19 mouse cellular contexts compared by ENCODE assay signal in the genomic region with DNA sequence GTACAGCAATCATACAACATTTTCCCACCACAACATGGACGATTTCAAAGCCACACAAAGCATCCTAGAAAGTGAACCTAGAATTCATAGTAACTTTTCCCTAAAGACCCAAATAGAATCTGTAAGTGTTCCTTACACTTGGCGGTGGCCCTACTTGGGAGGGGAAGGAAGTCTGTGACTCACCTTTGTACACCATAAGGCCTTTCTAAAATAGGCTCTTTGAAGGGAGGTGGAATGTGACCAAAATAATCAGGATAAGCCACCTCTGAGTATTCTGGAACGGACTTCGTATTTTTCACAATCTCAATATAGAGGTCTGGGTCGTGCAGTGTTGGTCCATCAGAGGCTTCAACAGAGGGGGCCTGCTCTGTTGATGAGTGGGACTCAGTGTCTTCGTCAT.
DNase-seq lines count a peak whose midpoint lies in the region; ATAC-seq and TF ChIP-seq lines count a peak whose summit lies in the region.
"Had no signal": no experiment of that assay in that cellular context is flagged by ENCODE, and none has a peak within 500 bp of the region (broad histone marks: within the 10 kb centered on the region; RNA-seq: fewer than 3 reads in every experiment).

No protein-coding gene starts in this region.

- DNase-seq in frontal cortex, adult 2 months (ENCODE audit: extremely low spot score in 1 of 2, low spot score in 1 of 2): no peak
- DNase-seq in heart, adult 2 months: peak in 1 of 2 experiments; percentile 14
- no peak for DNase-seq in layer of hippocampus, adult 2 months (ENCODE audit: low spot score in 2 of 2)
- DNase-seq in layer of hippocampus, adult 9-10 months (ENCODE audit: low spot score): no peak
- no peak for DNase-seq in retina, postnatal 1 day
- DNase-seq: cerebellum, postnatal 14 days; forebrain, postnatal 0 days; gastrocnemius, postnatal 14 days had no signal

- 30% methylated on average over 6 of the region's 6 CpGs for WGBS in heart, adult 2 months
- 84% methylated on average over 6 of the region's 6 CpGs for whole genome bisulfite sequencing in heart, embryonic 12.5 days

- H3K36me3 ChIP-seq in heart, adult 2 months (ENCODE audit: control insufficient read depth, insufficient read depth, low read length): peaks cover 24% of the 10 kb centered on the region
- peaks cover 25% of the 10 kb centered on the region for H3K36me3 ChIP-seq in heart, embryonic 12.5 days

- no peak for TF ChIP-seq CTCF in heart, adult 2 months (IDR thresholded peaks at IDR 0.05)
- no peak for TF ChIP-seq CTCF in layer of hippocampus, adult 2 months (conservative IDR thresholded peaks at IDR 0.05)

- intact Hi-C loops in heart, adult 2 months (cut with DNase I): loop anchor here (5.0 kb wide), 1 partner anchor 57 kb away; no protein-coding TSS in a partner anchor

- no peak for TF ChIP-seq EP300 in heart, adult 2 months (IDR thresholded peaks at IDR 0.05; ENCODE audit: insufficient read depth, low read depth, low read length)

- H3K9me3 ChIP-seq in heart, embryonic 12.5 days (replicated peaks): no peaks in the 10 kb centered on the region
- H3K9me3 ChIP-seq: embryonic facial prominence, embryonic 12.5 days; embryonic facial prominence, embryonic 15.5 days; hindbrain, embryonic 13.5 days; intestine, embryonic 15.5 days had no signal

- ATAC-seq in frontal cortex, adult (ENCODE audit: low TSS enrichment): peak; percentile 31; the same call in 1 of the 2 replicates
- ATAC-seq in heart, embryonic 12.5 days (ENCODE audit: insufficient number of reproducible peaks, low FRiP score): no peak
- ATAC-seq: CD4-positive, CD25-positive, alpha-beta regulatory T cell, adult 4 months; forebrain, embryonic 14.5 days; forebrain, postnatal 0 days; hindbrain, embryonic 16.5 days; intestine, embryonic 15.5 days had no signal

- H3K9ac ChIP-seq in heart, adult 2 months (ENCODE audit: low read depth, low read length): no peak overlapping the region
- H3K9ac ChIP-seq in heart, embryonic 12.5 days: no peak overlapping the region
- H3K9ac ChIP-seq: embryonic facial prominence, embryonic 12.5 days; embryonic facial prominence, embryonic 15.5 days; forebrain, postnatal 0 days; hindbrain, embryonic 13.5 days; intestine, embryonic 15.5 days had no signal

- no peak for TF ChIP-seq POLR2A in heart, adult 2 months (IDR thresholded peaks at IDR 0.05; ENCODE audit: insufficient read depth, low read depth, low read length)

- H3K4me1 ChIP-seq in heart, adult 2 months (ENCODE audit: control insufficient read depth, insufficient read depth, low read length): peaks cover 8% of the 10 kb centered on the region
- peaks cover 5% of the 10 kb centered on the region for H3K4me1 ChIP-seq in heart, embryonic 12.5 days (replicated peaks)
- H3K4me1 ChIP-seq in brown adipose tissue, adult 24 weeks (ENCODE audit: control insufficient read depth, insufficient read depth, insufficient read length, low read length): peaks cover 10% of the 10 kb centered on the region
- H3K4me1 ChIP-seq: embryonic facial prominence, embryonic 15.5 days had no signal

- H3K4me3 ChIP-seq in heart, adult 2 months: no peak overlapping the region
- no peak overlapping the region for H3K4me3 ChIP-seq in heart, embryonic 12.5 days
- no peak overlapping the region for H3K4me3 ChIP-seq in layer of hippocampus, adult 2 months
- no peak overlapping the region for H3K4me3 ChIP-seq in brown adipose tissue, adult 24 weeks (ENCODE audit: insufficient read depth, low read depth, low read length)
- H3K4me3 ChIP-seq: embryonic facial prominence, embryonic 12.5 days; embryonic facial prominence, embryonic 15.5 days; hindbrain, embryonic 10.5 days; hindbrain, embryonic 13.5 days; intestine, embryonic 15.5 days had no signal

- H3K4me2 ChIP-seq in heart, embryonic 12.5 days: no peak overlapping the region
- H3K4me2 ChIP-seq: embryonic facial prominence, embryonic 12.5 days; embryonic facial prominence, embryonic 15.5 days; hindbrain, embryonic 13.5 days; intestine, embryonic 15.5 days had no signal

- no peaks in the 10 kb centered on the region for H3K79me2 ChIP-seq in heart, adult 2 months (replicated peaks; ENCODE audit: control insufficient read depth, insufficient read depth, low read length)

- no peaks in the 10 kb centered on the region for H3K27me3 ChIP-seq in heart, adult 2 months (ENCODE audit: control insufficient read depth, insufficient read depth, low read length)
- no peaks in the 10 kb centered on the region for H3K27me3 ChIP-seq in heart, embryonic 12.5 days (replicated peaks)
- H3K27me3 ChIP-seq: embryonic facial prominence, embryonic 12.5 days; embryonic facial prominence, embryonic 15.5 days; hindbrain, embryonic 13.5 days; intestine, embryonic 15.5 days had no signal

- H3K27ac ChIP-seq in heart, adult 2 months: peak overlapping the region; percentile 82
- no peak overlapping the region for H3K27ac ChIP-seq in heart, embryonic 12.5 days (ENCODE audit: poor library complexity, severe bottlenecking)
- peak overlapping the region; percentile 66 for H3K27ac ChIP-seq in layer of hippocampus, adult 2 months
- peak overlapping the region; percentile 62 for H3K27ac ChIP-seq in brown adipose tissue, adult 24 weeks (replicated peaks; ENCODE audit: low read depth, low read length)
- H3K27ac ChIP-seq: embryonic facial prominence, embryonic 12.5 days; embryonic facial prominence, embryonic 15.5 days; hindbrain, embryonic 10.5 days; hindbrain, embryonic 13.5 days; intestine, embryonic 15.5 days had no signal
